Mouse (Mus musculus): ENCODE data around the gene Cux1. TPM values are rescaled to one million over a fixed set of nuclear protein-coding genes. Genes with fewer than 3 reads are reported as not detected.

The Cux1 gene
- polyA plus RNA-seq (2015; fragmentation: Nextera tagmentation; extraction: Ambion mirVana): 100 and 114 TPM in 2 replicates

DNA sequence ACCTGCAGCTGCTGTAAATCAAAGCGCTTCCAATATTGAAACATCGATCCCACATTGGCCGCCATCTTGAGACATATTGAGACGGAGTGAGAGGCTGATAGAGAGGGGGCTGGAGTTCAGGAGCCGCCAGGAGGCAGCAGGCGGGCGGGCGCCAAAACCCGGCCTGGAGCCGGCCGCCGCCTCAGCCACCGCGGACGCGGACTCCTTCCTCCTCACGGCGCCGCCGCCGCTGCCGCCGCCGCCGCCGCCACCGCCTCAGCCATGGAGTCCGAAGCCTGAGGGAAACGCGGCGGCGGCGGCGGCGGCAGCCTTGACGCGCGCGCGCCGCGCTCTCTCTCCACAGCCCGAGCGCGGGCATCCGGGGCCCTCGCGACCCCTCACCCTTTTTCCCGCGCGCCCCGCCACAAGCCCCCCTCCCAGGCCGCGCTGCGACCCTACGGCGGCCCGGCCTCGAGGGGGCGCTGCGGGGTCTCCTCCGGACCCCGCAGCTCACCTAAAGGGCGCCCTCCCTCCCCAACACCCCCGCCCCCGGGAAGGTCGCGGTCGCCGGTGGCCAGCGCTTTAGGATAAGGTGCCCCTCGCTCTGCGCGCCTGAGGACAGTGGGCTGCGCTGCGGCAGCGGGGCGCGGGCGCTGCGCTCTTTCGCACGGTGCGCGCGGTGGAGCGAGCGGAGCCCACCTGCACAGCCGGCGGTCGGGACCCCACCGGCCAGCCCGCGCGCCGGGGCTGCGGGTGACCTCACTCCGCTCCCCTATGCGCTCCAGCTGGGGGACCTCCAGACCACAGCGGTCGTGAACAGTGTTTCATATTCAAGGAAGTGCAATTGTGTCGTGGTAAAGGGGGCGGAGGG lies at the start of gene Cux1:
Gene Cux1 (minus strand): TSS at position 315 of the 850 bp plus-strand sequence.
- peak within 1 kb of the TSS; percentile 99 for H3K4me2 ChIP-seq
- H3K9me3 ChIP-seq: no peaks in the 10 kb centered on the region
- H3K36me3 ChIP-seq: no peaks in the 10 kb centered on the region
- H3K4me3 ChIP-seq: peak within 1 kb of the TSS; percentile 99
- WGBS: 1% methylated on average over 71 of the region's 103 CpGs
- H3K9ac ChIP-seq: peak within 1 kb of the TSS; percentile 96
- H3K27me3 ChIP-seq: peaks cover 28% of the 10 kb centered on the region
- H3K27ac ChIP-seq: peak within 1 kb of the TSS; percentile 93
- ATAC-seq (ENCODE audit: borderline replicate concordance, extremely low read depth, low FRiP score, low TSS enrichment): peak; percentile 90
- peaks cover 35% of the 10 kb centered on the region for H3K4me1 ChIP-seq

GRCm38 (mm10) chr5:136612391-136612790 lies 45.1 kb upstream of the Cux1 start:
- Histone ChIP-seq H3K4me1 (peaks cover 9% of the 10 kb centered on the region; the same call in 1 of the 2 replicates), H3K27ac (no peak overlapping the region), H3K36me3 (no peaks in the 10 kb centered on the region), H3K9ac (no peak overlapping the region), H3K4me2 (no peak overlapping the region), H3K9me3 (no peaks in the 10 kb centered on the region), H3K4me3 (no peak overlapping the region), H3K27me3 (no peaks in the 10 kb centered on the region)
- ATAC-seq (ENCODE audit: borderline replicate concordance, extremely low read depth, low FRiP score, low TSS enrichment): no peak
- WGBS: 67% methylated on average over 1 of the region's 1 CpGs

- Histone ChIP-seq H3K4me1 (peaks cover 14% of the 10 kb centered on the region; the same call in 1 of the 2 replicates), H3K4me2 (no peak overlapping the region), H3K9ac (no peak overlapping the region), H3K27me3 (no peaks in the 10 kb centered on the region), H3K4me3 (no peak overlapping the region), H3K27ac (peak overlapping the region; percentile 71), H3K9me3 (no peaks in the 10 kb centered on the region), H3K36me3 (no peaks in the 10 kb centered on the region)
- peak; percentile 81 for ATAC-seq (ENCODE audit: borderline replicate concordance, extremely low read depth, low FRiP score, low TSS enrichment)
- WGBS: 37% methylated on average over 6 of the region's 6 CpGs
These were observed 41.6 kb upstream of the Cux1 start for GRCm38 (mm10) chr5:136608814-136609434.

GRCm38 (mm10) chr5:136605144-136605543 lies 37.9 kb upstream of the Cux1 start:
- H3K36me3 ChIP-seq: no peaks in the 10 kb centered on the region
- no peaks in the 10 kb centered on the region for H3K9me3 ChIP-seq
- peaks cover 14% of the 10 kb centered on the region; the same call in 1 of the 2 replicates for H3K4me1 ChIP-seq
- H3K9ac ChIP-seq: no peak overlapping the region
- 37% methylated on average over 11 of the region's 11 CpGs for WGBS
- H3K27ac ChIP-seq: no peak overlapping the region
- no peak overlapping the region for H3K4me2 ChIP-seq
- H3K4me3 ChIP-seq: no peak overlapping the region
- ATAC-seq (ENCODE audit: borderline replicate concordance, extremely low read depth, low FRiP score, low TSS enrichment): no peak
- no peaks in the 10 kb centered on the region for H3K27me3 ChIP-seq

GRCm38 (mm10) chr5:136603176-136603964 lies 36.1 kb upstream of the Cux1 start:
- H3K9ac ChIP-seq: no peak overlapping the region
- H3K4me3 ChIP-seq: no peak overlapping the region
- 76% methylated on average over 13 of the region's 13 CpGs for WGBS
- no peaks in the 10 kb centered on the region for H3K27me3 ChIP-seq
- H3K4me2 ChIP-seq: no peak overlapping the region
- ATAC-seq (ENCODE audit: borderline replicate concordance, extremely low read depth, low FRiP score, low TSS enrichment): no peak
- H3K36me3 ChIP-seq: no peaks in the 10 kb centered on the region
- H3K9me3 ChIP-seq: no peaks in the 10 kb centered on the region
- peaks cover 10% of the 10 kb centered on the region; the same call in 1 of the 2 replicates for H3K4me1 ChIP-seq
- H3K27ac ChIP-seq: no peak overlapping the region

DNA sequence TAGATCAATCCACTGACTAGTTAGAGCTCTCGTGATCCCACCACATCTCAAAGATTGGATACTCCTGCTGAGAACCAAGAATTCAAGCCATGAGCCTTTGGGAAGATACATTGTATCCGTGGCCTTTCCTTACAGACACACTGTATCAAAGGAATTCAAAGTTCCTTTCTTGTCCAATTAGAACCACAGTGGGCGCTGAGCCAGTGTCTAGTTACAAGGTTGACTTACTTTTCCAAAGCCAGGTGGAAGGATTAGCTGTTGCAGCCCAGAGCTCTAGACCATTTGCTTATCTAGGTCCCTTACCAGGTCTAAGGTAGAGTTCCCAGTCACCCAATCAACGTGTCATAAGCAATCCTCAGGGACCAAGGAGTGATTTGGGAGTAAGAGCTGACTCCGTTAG lies 33.2 kb upstream of the Cux1 start:
- ATAC-seq (ENCODE audit: borderline replicate concordance, extremely low read depth, low FRiP score, low TSS enrichment): no peak
- H3K4me1 ChIP-seq: peaks cover 5% of the 10 kb centered on the region; the same call in 1 of the 2 replicates
- H3K9me3 ChIP-seq: no peaks in the 10 kb centered on the region
- H3K4me3 ChIP-seq: no peak overlapping the region
- H3K9ac ChIP-seq: no peak overlapping the region
- H3K36me3 ChIP-seq: no peaks in the 10 kb centered on the region
- H3K27ac ChIP-seq: no peak overlapping the region
- H3K27me3 ChIP-seq: no peaks in the 10 kb centered on the region
- 73% methylated on average over 5 of the region's 5 CpGs for WGBS
- H3K4me2 ChIP-seq: no peak overlapping the region

DNA sequence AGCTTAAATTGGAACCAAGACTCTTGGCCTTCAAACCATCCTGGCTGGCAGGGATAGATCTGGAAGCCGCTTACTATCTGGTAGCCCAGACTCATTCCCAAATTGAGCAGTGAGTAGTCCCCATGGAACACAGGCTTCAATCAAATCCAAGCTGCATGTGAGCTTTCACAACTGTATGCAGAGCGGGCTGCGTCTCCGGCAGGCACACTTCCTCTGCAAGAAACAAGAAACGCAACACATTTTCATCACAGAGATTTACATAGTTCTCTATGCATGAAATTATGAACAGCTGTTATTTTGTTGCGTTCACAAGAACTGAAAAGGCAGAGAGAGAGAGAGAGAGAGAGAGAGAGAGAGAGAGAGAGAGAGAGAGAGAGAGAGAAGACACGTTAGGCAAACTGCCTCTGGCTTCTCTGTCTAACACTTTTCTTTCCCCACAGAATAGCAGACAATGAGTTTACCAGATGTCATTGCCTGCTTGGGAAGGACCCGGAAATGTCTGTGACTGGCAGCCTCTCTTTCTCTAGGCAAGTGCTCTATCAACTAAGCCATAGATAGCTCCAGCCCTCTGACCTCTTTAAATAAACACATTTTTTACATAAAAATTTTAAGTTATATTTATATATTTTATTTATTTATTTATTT lies 27.7 kb upstream of the Cux1 start:
- Histone ChIP-seq H3K27me3 (no peaks in the 10 kb centered on the region), H3K4me2 (no peak overlapping the region), H3K36me3 (no peaks in the 10 kb centered on the region), H3K4me1 (no peaks in the 10 kb centered on the region), H3K27ac (no peak overlapping the region), H3K9ac (no peak overlapping the region), H3K4me3 (no peak overlapping the region), H3K9me3 (no peaks in the 10 kb centered on the region)
- no peak for ATAC-seq (ENCODE audit: borderline replicate concordance, extremely low read depth, low FRiP score, low TSS enrichment)
- WGBS: 51% methylated on average over 8 of the region's 8 CpGs

DNA sequence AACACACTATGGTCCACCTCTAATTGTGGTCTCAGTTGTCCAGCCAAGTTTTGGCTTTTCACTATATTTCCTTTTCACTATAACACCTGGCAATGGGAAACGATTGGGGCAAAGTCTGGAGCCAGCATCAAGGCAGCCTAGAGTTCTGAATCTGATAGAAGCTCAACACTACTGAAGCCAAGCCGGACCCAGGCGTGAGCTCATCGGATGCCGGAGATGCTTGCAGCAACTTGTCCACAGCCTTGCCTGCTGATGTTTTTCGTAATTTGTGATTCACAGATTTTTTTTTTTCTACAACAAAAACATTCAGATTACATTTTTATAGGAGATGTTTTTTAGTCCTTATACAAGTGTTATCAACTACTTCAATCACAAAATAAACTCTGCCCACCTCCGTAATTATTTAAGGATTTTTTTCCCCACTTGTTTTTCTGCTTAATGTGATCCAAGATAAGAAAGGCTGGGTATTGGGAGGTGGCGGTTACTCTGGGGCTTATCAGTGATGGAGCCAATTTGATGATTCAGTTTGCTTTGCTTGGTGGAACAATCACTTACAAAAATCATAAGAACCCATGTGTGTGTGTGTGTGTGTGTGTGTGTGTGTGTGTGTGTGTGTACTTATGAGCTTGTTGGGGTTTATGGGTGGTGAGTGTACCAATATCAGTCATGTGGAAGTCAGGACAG lies 24.7 kb upstream of the Cux1 start:
- H3K9me3 ChIP-seq: no peaks in the 10 kb centered on the region
- H3K27me3 ChIP-seq: no peaks in the 10 kb centered on the region
- no peak overlapping the region for H3K9ac ChIP-seq
- no peak overlapping the region for H3K27ac ChIP-seq
- no peak overlapping the region for H3K4me3 ChIP-seq
- no peak for ATAC-seq (ENCODE audit: borderline replicate concordance, extremely low read depth, low FRiP score, low TSS enrichment)
- H3K36me3 ChIP-seq: no peaks in the 10 kb centered on the region
- H3K4me2 ChIP-seq: no peak overlapping the region
- WGBS: 65% methylated on average over 8 of the region's 8 CpGs
- H3K4me1 ChIP-seq: no peaks in the 10 kb centered on the region

DNA sequence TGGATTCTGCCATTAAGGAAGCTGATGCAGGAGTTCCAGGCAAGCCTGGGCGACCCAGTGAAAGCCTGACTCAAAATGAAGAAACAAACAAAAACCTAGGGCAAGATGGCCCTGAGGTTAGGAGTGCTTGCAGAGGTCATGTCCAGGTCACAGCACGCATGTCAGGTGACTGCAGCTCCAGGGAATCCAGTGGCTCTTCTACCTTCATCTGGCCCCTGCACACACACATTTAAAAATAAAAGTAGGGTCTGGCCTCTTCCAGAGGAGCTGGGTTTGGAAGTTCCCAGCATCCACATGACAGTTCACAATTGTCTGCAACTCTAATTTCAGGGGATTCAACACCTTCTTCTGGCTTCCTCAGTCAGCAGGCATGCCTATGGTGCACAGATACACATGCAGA lies 21.7 kb upstream of the Cux1 start:
- no peak for ATAC-seq (ENCODE audit: borderline replicate concordance, extremely low read depth, low FRiP score, low TSS enrichment)
- Histone ChIP-seq H3K4me2 (no peak overlapping the region), H3K4me3 (no peak overlapping the region), H3K9me3 (no peaks in the 10 kb centered on the region), H3K9ac (no peak overlapping the region), H3K27ac (no peak overlapping the region), H3K4me1 (peaks cover 5% of the 10 kb centered on the region), H3K27me3 (no peaks in the 10 kb centered on the region), H3K36me3 (no peaks in the 10 kb centered on the region)
- 25% methylated on average over 2 of the region's 2 CpGs for WGBS

- Histone ChIP-seq H3K27me3 (no peaks in the 10 kb centered on the region), H3K36me3 (no peaks in the 10 kb centered on the region), H3K27ac (no peak overlapping the region), H3K4me2 (no peak overlapping the region), H3K4me1 (peaks cover 5% of the 10 kb centered on the region), H3K9me3 (no peaks in the 10 kb centered on the region), H3K9ac (no peak overlapping the region), H3K4me3 (no peak overlapping the region)
- 49% methylated on average over 3 of the region's 3 CpGs for WGBS
- no peak for ATAC-seq (ENCODE audit: borderline replicate concordance, extremely low read depth, low FRiP score, low TSS enrichment)
These were observed 21.2 kb upstream of the Cux1 start for GRCm38 (mm10) chr5:136588471-136588870.

Data from lung, embryonic 15.5 days (tissue).